Mouse (Mus musculus): Measurements from ENCODE around the gene Zdhhc11. TPM values are rescaled to one million over a fixed set of nuclear protein-coding genes. Genes with fewer than 3 reads are reported as not detected.

The Zdhhc11 gene
- not detected for polyA plus RNA-seq (2017; shearing (Covaris generic))

DNA sequence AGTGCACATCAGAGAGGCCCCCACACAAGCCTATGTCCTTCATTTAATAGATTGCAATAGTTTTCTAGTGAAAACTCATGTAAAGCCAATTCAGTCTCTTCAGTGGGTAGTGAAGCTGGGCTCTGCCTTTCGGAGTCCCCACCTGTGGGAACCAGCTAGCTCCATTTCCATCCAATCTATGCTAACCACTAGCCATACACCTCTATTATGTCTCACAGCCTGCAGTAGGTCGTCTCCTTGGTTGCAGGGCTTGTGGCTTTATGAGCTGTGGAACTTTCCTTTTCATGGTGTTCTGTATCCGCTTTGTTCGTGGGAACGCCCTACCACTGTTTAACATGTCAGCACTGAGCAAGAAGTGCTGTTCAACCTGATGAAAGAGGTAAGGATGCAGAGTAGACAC, at the start of gene Zdhhc11:
Zdhhc11 (plus strand) TSS at position 301 of the 400 bp plus-strand sequence.

DNA sequence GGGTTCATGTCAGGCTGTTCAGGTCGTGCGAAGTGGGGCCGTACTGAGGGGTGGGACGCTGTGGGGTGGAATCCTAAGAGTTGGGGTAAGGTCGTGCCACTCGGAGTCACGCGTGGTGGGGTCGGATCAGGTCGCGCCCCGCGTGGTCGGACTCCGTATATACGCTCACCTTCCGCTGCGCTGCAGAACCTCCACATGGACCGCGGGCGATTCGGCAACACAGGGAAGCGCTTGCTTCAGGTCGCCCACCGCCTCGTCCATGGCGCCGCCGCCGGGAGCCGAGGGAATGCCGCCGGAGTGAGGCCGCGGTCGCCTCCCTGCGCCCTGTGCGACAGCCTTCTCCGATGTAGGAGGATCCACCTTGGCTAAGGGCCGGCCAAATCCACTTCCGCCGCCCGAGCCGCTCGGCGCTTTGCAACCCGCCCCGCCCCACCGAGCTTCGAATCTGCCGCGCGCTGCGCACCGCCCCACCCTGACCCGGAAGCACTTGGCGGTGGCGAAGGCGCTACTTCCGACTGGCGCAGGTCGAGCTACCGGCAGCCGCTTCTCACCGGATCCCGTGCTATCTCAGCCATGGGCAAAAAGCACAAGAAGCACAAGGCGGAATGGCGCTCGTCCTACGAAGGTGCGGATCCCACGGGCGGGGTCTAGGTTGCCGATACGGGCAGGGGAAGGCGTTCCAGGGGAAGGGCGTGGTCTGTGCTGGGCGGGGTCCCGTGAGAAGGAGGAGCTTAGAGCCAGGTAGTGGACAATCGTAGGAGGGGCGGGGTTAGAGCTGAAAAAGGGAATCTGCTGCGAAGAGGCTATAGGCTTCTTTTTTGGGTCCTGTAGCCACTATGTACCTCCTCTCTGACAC, 26.1 kb upstream of the Zdhhc11 start, which contains the start of the genes Trip13 and Brd9:
Trip13 (minus strand) TSS at position 464 of the 856 bp plus-strand sequence.
Brd9 (plus strand) TSS at position 491 of the 856 bp plus-strand sequence.

DNA sequence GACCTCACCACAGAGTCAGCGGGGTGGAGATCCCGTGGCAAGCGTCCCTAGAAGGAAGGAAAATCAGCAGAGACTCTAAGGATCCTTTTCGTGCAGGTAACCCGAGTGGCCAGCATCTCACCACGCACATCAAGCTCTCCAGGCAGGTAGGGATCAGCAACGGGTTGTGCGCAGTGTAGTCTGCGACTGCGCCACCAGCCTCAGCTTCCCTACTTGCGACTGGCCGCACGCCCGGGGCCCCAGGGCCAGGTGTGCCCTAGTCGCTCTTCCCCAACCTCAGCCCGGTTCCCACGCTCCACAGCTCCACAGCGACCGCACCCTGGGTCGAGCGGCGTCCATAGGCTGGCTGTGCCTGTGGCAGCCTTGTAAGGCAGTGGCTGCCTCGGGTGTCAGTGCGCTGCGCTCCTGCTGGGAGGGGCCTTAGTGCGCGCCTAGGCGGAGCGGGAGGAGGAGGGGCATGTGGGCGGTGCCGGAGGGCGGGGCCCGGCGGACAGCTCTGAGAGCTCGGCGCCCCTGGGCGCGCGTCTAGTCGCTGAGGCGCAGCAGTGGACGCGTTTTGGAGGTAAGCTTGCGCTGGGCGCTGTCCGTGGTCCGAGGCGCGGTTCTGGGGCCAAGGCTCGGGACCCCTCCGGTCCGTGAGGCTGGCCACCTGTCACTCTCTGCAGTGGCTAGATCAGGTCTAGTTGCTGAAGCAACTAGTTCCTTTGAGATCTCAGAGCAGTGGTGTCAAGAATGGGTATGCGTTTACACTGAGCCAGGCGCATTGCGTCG, 45.5 kb downstream of the Zdhhc11 start, which contains the start of gene Tppp:
Tppp (plus strand) TSS at position 460 of the 771 bp plus-strand sequence.

Other genes starting within 250 kb of the Zdhhc11 start
- gene Slc12a7, start 230.8 kb upstream of the Zdhhc11 start, polyA plus RNA-seq (2017; shearing (Covaris generic)), result 78.9 TPM
- gene Nkd2, start 116.2 kb upstream of the Zdhhc11 start, polyA plus RNA-seq (2017; shearing (Covaris generic)), result 0.18 TPM
- 3.4 TPM for gene Trip13, start 26.1 kb upstream of the Zdhhc11 start, polyA plus RNA-seq (2017; shearing (Covaris generic))
- gene Brd9, start 26.0 kb upstream of the Zdhhc11 start, polyA plus RNA-seq (2017; shearing (Covaris generic)), result 70.5 TPM
- gene Tppp, start 45.6 kb downstream of the Zdhhc11 start, polyA plus RNA-seq (2017; shearing (Covaris generic)), result 0.93 TPM
- gene Cep72, start 98.4 kb downstream of the Zdhhc11 start, polyA plus RNA-seq (2017; shearing (Covaris generic)), result 7.0 TPM
- not detected for gene Slc9a3, start 157.6 kb downstream of the Zdhhc11 start, polyA plus RNA-seq (2017; shearing (Covaris generic))
- 114 TPM for gene Exoc3, start 244.9 kb downstream of the Zdhhc11 start, polyA plus RNA-seq (2017; shearing (Covaris generic))

Data from activated CD4-positive, CD25-positive, alpha-beta regulatory T cell, adult 9 weeks (primary cell).